Mouse (Mus musculus) lung, postnatal 0 days (tissue): ENCODE measurements around the gene Tssk3. TPM values are rescaled to one million over a fixed set of nuclear protein-coding genes. Genes with fewer than 3 reads are reported as not detected.
A peak's percentile ranks its signal among the peaks of the same experiment; 100 is the strongest.

Source experiments
- ATAC-seq: fragments of 200-750 bp; cut with Nextera tagmentation; 2 replicates; pipeline ENCODE4 v1.8.0; 2017; ENCODE audit warnings: moderate library complexity
- DNase-seq: peaks from one replicate; pipeline ENCODE4 v3.0.0-alpha.2; 2016; ENCODE audit warnings: low spot score
- H3K27ac ChIP-seq: fragments of 300-500 bp; sonication (generic); 2 replicates; pipeline ENCODE4 v1.5.1; 2014; ENCODE audit warnings: antibody characterized with exemption, mild to moderate bottlenecking, low read length, mixed read lengths
- H3K27me3 ChIP-seq: fragments of 300-500 bp; sonication (generic); replicated peaks from 2 replicates; pipeline ENCODE4 v1.6.1; 2014; ENCODE audit warnings: low read length, mixed read lengths; ENCODE audit not compliant: insufficient read depth
- H3K36me3 ChIP-seq: fragments of 300-500 bp; sonication (generic); 2 replicates; pipeline ENCODE4 v1.6.1; 2014; ENCODE audit warnings: low read length, mixed read lengths; ENCODE audit not compliant: insufficient read depth
- H3K4me1 ChIP-seq: fragments of 300-500 bp; sonication (generic); 2 replicates; pipeline ENCODE4 v1.6.1; 2014; ENCODE audit warnings: antibody characterized with exemption, low read depth, low read length, mixed read lengths; ENCODE audit not compliant: insufficient read depth
- H3K4me2 ChIP-seq: fragments of 300-500 bp; sonication (generic); replicated peaks from 2 replicates; pipeline ENCODE4 v1.6.1; 2014; ENCODE audit warnings: low read depth, mild to moderate bottlenecking, low read length, moderate library complexity, mixed read lengths
- H3K4me3 ChIP-seq: fragments of 300-500 bp; sonication (generic); 2 replicates; pipeline ENCODE4 v1.5.1; 2014; ENCODE audit warnings: low read depth, low read length
- H3K9ac ChIP-seq: fragments of 300-500 bp; sonication (generic); replicated peaks from 2 replicates; pipeline ENCODE4 v1.6.1; 2014; ENCODE audit warnings: low read depth, mild to moderate bottlenecking
- H3K9me3 ChIP-seq: fragments of 300-500 bp; sonication (generic); 2 replicates; pipeline ENCODE4 v1.6.1; 2016; ENCODE audit warnings: low read length, mixed read lengths
- CTCF ChIP-seq: IDR thresholded peaks from 2 replicates; pipeline ENCODE4 v1.5.1; 2016; ENCODE audit warnings: antibody characterized with exemption, mild to moderate bottlenecking
- EP300 ChIP-seq: IDR thresholded peaks from 2 replicates; pipeline ENCODE4 v1.6.1; 2016; ENCODE audit warnings: antibody characterized with exemption, mild to moderate bottlenecking, control low read depth
- WGBS: fragments of 180-500 bp; shearing (Covaris S2); extraction: QIAGEN DNeasy Blood & Tissue Kit; methylation state at CpG from one replicate; pipeline ENCODE4 v1.1.7; 2014; 5-methylcytosine and 5-hydroxymethylcytosine counted together
- polyA plus RNA-seq: library from polyadenylated mRNA; unstranded; fragments of >200 nt; fragmentation: Nextera tagmentation; extraction: Ambion mirVana; gene quantifications from 2 replicates; pipeline ENCODE4 v1.2.1, GENCODE M21; 2015

Gene Tssk3
- polyA plus RNA-seq, 1 experiment from 2014 or later = 0.12 TPM

- Histone ChIP-seq H3K9ac (no peak overlapping the region), H3K4me1 (no peaks in the 10 kb centered on the region), H3K9me3 (no peaks in the 10 kb centered on the region), H3K27ac (peak overlapping the region; percentile 43; the same call in 1 of the 2 replicates), H3K4me3 (no peak overlapping the region), H3K27me3 (no peaks in the 10 kb centered on the region), H3K36me3 (no peaks in the 10 kb centered on the region; the same call in 1 of the 2 replicates), H3K4me2 (no peak overlapping the region)
- 52% methylated on average over 2 of the region's 2 CpGs for WGBS
- ATAC-seq (no peak), DNase-seq (peak; percentile 71)
- TF ChIP-seq EP300 (no peak), CTCF (no peak)
Measured at GRCm38 (mm10) chr4:129516925-129517324, 26.1 kb upstream of the Tssk3 start.

- TF ChIP-seq CTCF = peak; percentile 90
- TF ChIP-seq EP300 = no peak
- WGBS = 0% methylated on average over 25 of the region's 35 CpGs
- Histone ChIP-seq H3K9me3 (no peaks in the 10 kb centered on the region), H3K4me1 (no peaks in the 10 kb centered on the region), H3K4me3 (peak overlapping the region; percentile 91), H3K9ac (peak overlapping the region; percentile 87), H3K27ac (peak overlapping the region; percentile 80), H3K27me3 (no peaks in the 10 kb centered on the region), H3K4me2 (peak overlapping the region; percentile 98), H3K36me3 (no peaks in the 10 kb centered on the region)
- DNase-seq (peak; percentile 67), ATAC-seq (peak; percentile 66)
Measured at GRCm38 (mm10) chr4:129514300-129514898, 23.6 kb upstream of the Tssk3 start.

- Histone ChIP-seq H3K9me3 (no peaks in the 10 kb centered on the region), H3K4me2 (peak overlapping the region; percentile 98), H3K4me1 (no peaks in the 10 kb centered on the region), H3K36me3 (no peaks in the 10 kb centered on the region), H3K27ac (peak overlapping the region; percentile 80), H3K27me3 (no peaks in the 10 kb centered on the region), H3K9ac (peak overlapping the region; percentile 87), H3K4me3 (peak overlapping the region; percentile 91)
- TF ChIP-seq CTCF (no peak), EP300 (no peak)
- 0% methylated on average over 12 of the region's 57 CpGs for WGBS
- DNase-seq = no peak
- peak; percentile 34 for ATAC-seq
Measured at GRCm38 (mm10) chr4:129513891-129514290, 23.1 kb upstream of the Tssk3 start.

GRCm38 (mm10) chr4:129513086-129513767 is 22.4 kb upstream of the Tssk3 start, which contains the start of gene Marcksl1:
Gene Marcksl1 (plus strand): TSS chr4:129513581.
- ATAC-seq = peak; percentile 90
- H3K27ac ChIP-seq = peak within 1 kb of the TSS; percentile 80
- H3K4me3 ChIP-seq = peak within 1 kb of the TSS; percentile 91
- peak; percentile 93 for DNase-seq
- H3K9me3 ChIP-seq = no peaks in the 10 kb centered on the region
- H3K9ac ChIP-seq = peak within 1 kb of the TSS; percentile 87
- 8% methylated on average over 36 of the region's 47 CpGs for WGBS
- H3K4me1 ChIP-seq = no peaks in the 10 kb centered on the region
- peak; percentile 32; the same call in 1 of the 2 replicates for TF ChIP-seq CTCF
- no peak for TF ChIP-seq EP300
- H3K27me3 ChIP-seq = no peaks in the 10 kb centered on the region
- H3K36me3 ChIP-seq = no peaks in the 10 kb centered on the region
- peak within 1 kb of the TSS; percentile 98 for H3K4me2 ChIP-seq

GRCm38 (mm10) chr4:129511413-129512096 is 20.7 kb upstream of the Tssk3 start:
- no peak for DNase-seq
- H3K9ac ChIP-seq = no peak overlapping the region
- no peaks in the 10 kb centered on the region for H3K9me3 ChIP-seq
- no peak overlapping the region for H3K27ac ChIP-seq
- TF ChIP-seq EP300 (no peak), CTCF (no peak)
- no peak overlapping the region for H3K4me2 ChIP-seq
- ATAC-seq = no peak
- no peaks in the 10 kb centered on the region for H3K27me3 ChIP-seq
- WGBS = 44% methylated on average over 6 of the region's 6 CpGs
- H3K4me3 ChIP-seq = no peak overlapping the region
- no peaks in the 10 kb centered on the region for H3K36me3 ChIP-seq
- no peaks in the 10 kb centered on the region for H3K4me1 ChIP-seq

- H3K9ac ChIP-seq = no peak overlapping the region
- H3K36me3 ChIP-seq = no peaks in the 10 kb centered on the region
- H3K27me3 ChIP-seq = no peaks in the 10 kb centered on the region
- H3K9me3 ChIP-seq = no peaks in the 10 kb centered on the region
- no peak overlapping the region for H3K4me3 ChIP-seq
- TF ChIP-seq CTCF (no peak), EP300 (no peak)
- no peak for ATAC-seq
- peak; percentile 71 for DNase-seq
- H3K4me1 ChIP-seq = no peaks in the 10 kb centered on the region
- H3K27ac ChIP-seq = no peak overlapping the region
- 59% methylated on average over 6 of the region's 6 CpGs for WGBS
- H3K4me2 ChIP-seq = no peak overlapping the region
Measured at GRCm38 (mm10) chr4:129510723-129511412, 20.0 kb upstream of the Tssk3 start.
